Mouse (Mus musculus): Measurements from ENCODE around the gene Col6a3.

Col6a3 gene

DNA sequence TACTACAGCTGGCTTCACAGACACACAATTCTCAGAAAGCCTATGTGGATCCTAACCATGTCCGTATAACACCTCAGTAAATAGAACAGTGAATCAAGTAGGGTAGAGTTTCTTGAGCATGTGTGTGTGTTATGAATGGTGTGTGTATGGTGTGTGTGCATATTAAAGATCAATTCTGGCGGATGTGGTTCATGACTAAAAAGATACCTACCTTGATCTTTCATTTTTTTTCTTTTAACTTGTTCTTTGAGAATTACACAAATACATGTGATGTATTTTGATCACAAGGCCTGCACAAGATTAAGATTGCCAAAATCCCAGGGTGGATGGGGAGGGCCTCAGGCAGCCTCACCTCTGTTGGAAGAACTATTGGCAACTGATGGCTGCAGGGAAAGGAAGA, 104.9 kb downstream of the Col6a3 start:
- no peak for DNase-seq (ENCODE audit: extremely low read depth, insufficient read length, low spot score)

DNA sequence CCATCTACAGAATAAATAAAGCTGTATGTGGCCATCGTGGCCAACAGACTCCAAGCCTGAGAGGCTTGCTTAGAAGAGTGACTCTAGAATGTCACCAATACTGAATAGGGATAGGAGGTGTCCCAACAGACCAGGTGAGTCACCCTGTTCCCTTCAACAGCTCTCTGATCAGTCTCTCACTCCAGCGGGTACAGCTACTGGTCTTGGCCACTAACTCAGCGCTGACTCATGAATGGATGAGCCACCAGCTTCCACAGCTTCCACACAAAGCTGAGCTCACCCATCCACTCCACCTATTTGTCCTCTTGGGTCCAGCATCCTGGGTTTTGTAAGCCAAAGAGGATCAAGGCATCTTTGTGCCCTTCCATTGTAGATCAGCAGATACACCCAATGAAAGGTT, 114.3 kb downstream of the Col6a3 start:
- peak; percentile 61 for DNase-seq (ENCODE audit: extremely low read depth, insufficient read length, low spot score)

DNA sequence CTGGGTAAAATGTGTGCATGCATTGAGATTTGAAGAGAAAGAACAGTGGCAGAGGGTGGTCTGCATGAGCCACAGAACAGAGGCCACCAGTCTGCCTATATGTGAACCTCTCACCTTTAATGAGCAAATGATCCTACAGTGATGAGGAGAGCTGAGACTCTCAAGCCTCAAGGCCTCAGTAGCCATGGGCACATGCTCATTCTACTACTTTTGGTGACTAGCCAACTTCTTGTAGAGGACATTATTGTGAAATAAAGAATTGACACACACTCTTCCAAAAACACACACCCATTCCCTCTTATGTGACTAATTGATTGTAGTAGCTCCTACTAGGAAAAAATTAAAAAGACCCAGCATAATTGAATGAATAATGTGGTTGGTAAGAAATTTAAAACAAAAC, 120.0 kb downstream of the Col6a3 start:
- no peak for DNase-seq (ENCODE audit: extremely low read depth, insufficient read length, low spot score)

DNA sequence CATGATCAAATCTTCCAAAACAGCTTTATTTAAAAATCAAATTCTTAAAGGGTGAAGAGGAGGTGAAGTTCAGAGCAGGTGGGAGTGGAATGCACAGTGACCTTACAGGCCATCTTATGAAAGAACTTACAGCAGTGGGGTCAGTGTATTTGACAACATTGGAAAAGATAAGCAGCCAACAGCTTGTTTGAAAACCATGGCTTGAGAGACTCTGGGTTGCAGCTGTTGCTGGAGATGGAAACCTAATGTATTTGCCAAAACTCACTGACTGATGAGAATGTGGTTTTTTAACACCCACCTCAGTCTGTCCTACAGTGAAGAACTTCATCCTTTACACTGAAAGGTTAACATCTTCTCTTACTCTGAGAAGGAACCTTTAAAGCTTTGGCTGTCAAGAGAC, 120.4 kb downstream of the Col6a3 start:
- DNase-seq (ENCODE audit: extremely low read depth, insufficient read length, low spot score), result no peak

DNA sequence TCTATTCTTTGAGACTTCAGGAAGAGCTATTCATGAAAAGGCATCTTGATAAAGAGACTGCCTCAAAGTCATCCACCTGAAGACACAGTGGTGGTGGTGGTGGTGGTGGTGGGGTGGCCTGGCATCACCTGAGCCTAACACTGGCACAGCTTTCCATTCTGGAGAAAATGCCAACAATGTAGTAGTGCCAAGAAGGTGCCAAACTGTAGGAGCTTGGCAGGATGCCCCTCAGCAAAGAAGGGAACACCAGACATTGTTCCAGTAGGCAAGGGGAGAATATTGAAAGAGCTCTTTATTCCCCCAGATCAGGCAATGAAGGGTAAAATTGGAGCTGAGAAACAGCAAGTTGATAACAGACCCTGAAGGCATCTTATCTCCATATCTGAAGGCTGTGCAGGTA, 121.8 kb downstream of the Col6a3 start:
- DNase-seq (ENCODE audit: extremely low read depth, insufficient read length, low spot score), result no peak

DNA sequence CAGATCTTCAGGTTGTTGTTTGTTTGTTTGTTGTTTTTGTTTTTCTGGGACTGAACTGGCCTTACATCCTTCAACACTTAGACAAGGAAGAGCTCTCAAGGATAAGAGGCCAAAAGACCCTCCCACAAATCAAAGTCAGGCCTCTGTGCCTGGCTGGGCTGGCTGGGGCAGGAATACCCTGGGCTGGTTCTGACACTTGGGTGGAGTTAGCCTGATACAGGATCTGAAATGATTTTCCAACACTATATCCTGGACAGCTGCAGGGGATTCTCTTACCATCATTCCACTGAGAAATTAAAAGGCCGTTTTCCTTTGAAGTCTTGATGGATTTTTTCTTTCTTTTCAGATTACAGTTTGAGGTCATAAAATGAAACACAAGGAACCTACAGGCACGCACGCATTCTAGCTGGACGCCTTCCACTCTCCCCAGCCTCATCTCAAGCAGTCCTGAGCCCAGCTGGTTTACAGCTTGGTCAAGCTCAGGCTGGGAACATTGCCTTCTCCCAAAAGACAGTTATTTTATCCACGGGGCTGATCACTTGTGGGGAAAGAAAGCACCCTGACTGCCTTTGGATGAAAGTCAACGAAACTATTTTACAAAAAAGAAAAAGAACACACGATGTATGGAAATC, 123.0 kb downstream of the Col6a3 start:
- no peak for DNase-seq (ENCODE audit: extremely low read depth, insufficient read length, low spot score)

DNA sequence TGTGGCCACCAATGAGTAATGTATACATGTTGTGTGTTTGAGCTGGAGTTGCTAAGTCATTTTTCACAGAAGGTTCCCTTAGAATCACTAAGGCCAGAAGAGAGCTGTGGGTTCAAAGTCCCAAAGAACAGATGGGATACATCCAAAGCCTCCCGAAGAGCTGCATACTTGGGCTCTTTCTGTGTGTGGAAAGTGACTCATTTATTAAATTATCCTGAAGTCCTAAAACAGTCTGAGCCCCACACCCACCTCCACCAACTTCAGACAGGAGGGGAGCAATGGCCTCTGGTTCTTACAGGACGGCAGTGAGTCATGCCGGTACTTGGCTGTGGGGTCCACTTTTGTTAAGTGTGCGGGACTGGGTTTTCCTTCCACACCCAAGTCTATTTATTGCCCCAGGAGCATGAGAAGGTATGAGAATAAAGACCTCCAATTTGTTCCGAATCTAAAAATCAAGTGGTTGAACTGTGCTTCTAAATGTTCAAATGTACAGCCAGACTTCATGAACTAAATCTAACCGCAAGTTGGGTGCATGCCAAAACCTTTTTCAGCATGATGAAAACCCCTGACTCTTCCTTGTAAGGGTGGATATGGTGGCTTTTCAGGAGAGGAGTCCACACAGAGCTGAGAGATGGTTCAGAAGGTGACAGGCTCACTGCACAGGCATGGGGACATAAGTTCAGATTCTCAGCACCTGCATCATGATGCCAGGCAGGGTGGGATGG, 124.8 kb downstream of the Col6a3 start:
- peak; percentile 69 for DNase-seq (ENCODE audit: extremely low read depth, insufficient read length, low spot score)

DNA sequence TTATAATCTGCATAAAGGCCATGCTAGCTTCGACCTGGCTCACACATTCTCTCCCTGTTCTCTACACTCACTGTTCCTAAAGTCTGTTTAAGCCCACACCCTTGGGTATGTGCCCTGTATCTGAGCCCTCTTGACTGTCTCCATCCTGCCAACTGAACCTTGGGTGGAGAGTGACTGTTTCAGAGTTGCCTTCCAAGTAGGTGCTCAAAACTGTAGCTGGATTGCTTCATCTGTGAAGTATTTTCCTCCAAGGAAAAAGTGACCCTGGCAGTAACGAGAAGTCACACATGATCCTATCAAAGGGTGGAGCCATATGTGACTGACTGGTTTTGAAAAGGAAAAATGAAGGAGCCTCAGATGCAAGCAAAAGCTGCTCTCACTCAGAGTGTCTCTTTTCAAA, 127.5 kb downstream of the Col6a3 start:
- no peak for DNase-seq (ENCODE audit: extremely low read depth, insufficient read length, low spot score)

Measured in 3134 (cell line).